Mouse (Mus musculus) frontal cortex, adult (tissue): ENCODE results near the gene Abca2.

Source experiments
- ATAC-seq: cut with Nextera tagmentation; 2 replicates; pipeline ENCODE4 v1.9.2; 2017; ENCODE audit warnings: mild to moderate bottlenecking, moderate library complexity, mixed read lengths; ENCODE audit not compliant: low TSS enrichment

Abca2 gene

GRCm38 (mm10) chr2:25493476-25493961 is 65.0 kb downstream of the Abca2 start, which contains the start of gene Lcn12:
TSS of gene Lcn12 (minus strand) at chr2:25493911.
- no peak for ATAC-seq

- ATAC-seq: no peak
Measured at GRCm38 (mm10) chr2:25496462-25496861, 68.0 kb downstream of the Abca2 start.
